Mouse (Mus musculus) ES-Bruce4 (cell line): Measurements from ENCODE around the gene Rabep2. TPM values are rescaled to one million over a fixed set of nuclear protein-coding genes. Genes with fewer than 3 reads are reported as not detected.
"Not testable (repeated sequence)": the region's sequence is repeated elsewhere in the genome, so short reads cannot be mapped to it uniquely, and the experiment has no call there.

Experiments used
- H3K27ac ChIP-seq: 2 replicates; pipeline ENCODE4 v1.5.1; 2012; ENCODE audit warnings: low read length, inconsistent platforms; ENCODE audit not compliant: insufficient read depth
- H3K27me3 ChIP-seq: 2 replicates; pipeline ENCODE4 v1.6.1; 2012; ENCODE audit warnings: mild to moderate bottlenecking, low read length, inconsistent platforms; ENCODE audit not compliant: control insufficient read depth, poor library complexity, insufficient read depth, severe bottlenecking
- H3K36me3 ChIP-seq: 2 replicates; pipeline ENCODE4 v1.6.1; 2012; ENCODE audit warnings: inconsistent platforms, mild to moderate bottlenecking, low read length, moderate library complexity; ENCODE audit not compliant: control insufficient read depth, poor library complexity, insufficient read depth, severe bottlenecking
- H3K4me1 ChIP-seq: one replicate; pipeline ENCODE4 v1.8.1; 2011; ENCODE audit warnings: low read length; ENCODE audit not compliant: control insufficient read depth, insufficient read depth
- H3K4me3 ChIP-seq: 2 replicates; pipeline ENCODE4 v1.5.1; 2011; ENCODE audit warnings: low read depth, mild to moderate bottlenecking, low read length
- H3K9ac ChIP-seq: 2 replicates; pipeline ENCODE4 v1.6.1; 2012; ENCODE audit warnings: low read depth, mild to moderate bottlenecking, inconsistent platforms; ENCODE audit not compliant: poor library complexity, severe bottlenecking
- H3K9me3 ChIP-seq: replicated peaks from 2 replicates; pipeline ENCODE4 v1.6.1; 2012; ENCODE audit warnings: mild to moderate bottlenecking, low read length, inconsistent platforms; ENCODE audit not compliant: control insufficient read depth, poor library complexity, insufficient read depth, severe bottlenecking
- CTCF ChIP-seq: IDR thresholded peaks from one replicate; pipeline ENCODE4 v1.8.1; 2011; ENCODE audit warnings: low read depth, low read length
- EP300 ChIP-seq: IDR thresholded peaks from 2 replicates; pipeline ENCODE4 v1.6.1; 2011; ENCODE audit warnings: low read depth, low read length; ENCODE audit not compliant: insufficient read depth
- POLR2A ChIP-seq: IDR thresholded peaks from one replicate; pipeline ENCODE4 v1.8.1; 2011; ENCODE audit warnings: low read length; ENCODE audit not compliant: insufficient read depth
- polyA plus RNA-seq: library from polyadenylated mRNA; stranded (reverse); fragments of >200 nt; gene quantifications from 2 replicates; pipeline ENCODE4 v1.2.4, GENCODE M21; 2011; ENCODE audit warnings: low read depth; ENCODE audit not compliant: missing spikeins, insufficient read depth, insufficient read length

Gene Rabep2
- 18.5 and 19.7 TPM in 2 replicates for polyA plus RNA-seq

GRCm38 (mm10) chr7:126428631-126429502 lies at the start of gene Rabep2:
TSS of gene Rabep2 (plus strand) at chr7:126428759.
- no peak for TF ChIP-seq POLR2A
- TF ChIP-seq CTCF, result no peak
- TF ChIP-seq EP300, result no peak
- Histone ChIP-seq H3K27ac (no peak within 1 kb of the TSS), H3K27me3 (no peaks in the 10 kb centered on the region), H3K36me3 (no peaks in the 10 kb centered on the region; the same call in 1 of the 2 replicates), H3K9ac (peak within 1 kb of the TSS; percentile 76), H3K4me3 (peak within 1 kb of the TSS; percentile 96), H3K4me1 (no peaks in the 10 kb centered on the region), H3K9me3 (no peaks in the 10 kb centered on the region)

GRCm38 (mm10) chr7:126383565-126383964 lies 45.0 kb upstream of the Rabep2 start:
- no peaks in the 10 kb centered on the region for H3K27me3 ChIP-seq
- peaks cover 40% of the 10 kb centered on the region for H3K36me3 ChIP-seq
- H3K9me3 ChIP-seq, result no peaks in the 10 kb centered on the region
- H3K9ac ChIP-seq, result no peak overlapping the region
- no peak overlapping the region for H3K27ac ChIP-seq
- no peaks in the 10 kb centered on the region for H3K4me1 ChIP-seq
- H3K4me3 ChIP-seq, result no peak overlapping the region
- no peak for TF ChIP-seq CTCF
- no peak for TF ChIP-seq EP300
- no peak for TF ChIP-seq POLR2A

GRCm38 (mm10) chr7:126388185-126388584 lies 40.4 kb upstream of the Rabep2 start:
- no peak overlapping the region for H3K4me3 ChIP-seq
- no peaks in the 10 kb centered on the region for H3K9me3 ChIP-seq
- no peaks in the 10 kb centered on the region for H3K27me3 ChIP-seq
- H3K36me3 ChIP-seq, result peaks cover 66% of the 10 kb centered on the region
- no peak overlapping the region for H3K9ac ChIP-seq
- H3K4me1 ChIP-seq, result peaks cover 3% of the 10 kb centered on the region
- peak overlapping the region; percentile 77 for H3K27ac ChIP-seq
- no peak for TF ChIP-seq EP300
- TF ChIP-seq CTCF, result no peak
- TF ChIP-seq POLR2A, result no peak

GRCm38 (mm10) chr7:126392086-126392884 lies 36.3 kb upstream of the Rabep2 start:
- H3K9me3 ChIP-seq, H3K4me1 ChIP-seq, H3K9ac ChIP-seq, H3K4me3 ChIP-seq, H3K27me3 ChIP-seq: not testable (repeated sequence)
- TF ChIP-seq EP300, result peak; percentile 87
- H3K36me3 ChIP-seq, result peaks cover 48% of the 10 kb centered on the region
- peak overlapping the region; percentile 85 for H3K27ac ChIP-seq

- Histone ChIP-seq H3K36me3 (peaks cover 8% of the 10 kb centered on the region), H3K27me3 (no peaks in the 10 kb centered on the region), H3K9me3 (no peaks in the 10 kb centered on the region), H3K4me3 (peak within 1 kb of the TSS; percentile 90), H3K9ac (peak within 1 kb of the TSS; percentile 96), H3K27ac (0 out of 2 replicates have a peak within 1 kb of the TSS, but pooled peaks have one; percentile 18), H3K4me1 (peaks cover 3% of the 10 kb centered on the region)
- TF ChIP-seq EP300 (0 out of 2 replicates have a peak, but pooled peaks have one; percentile 9), CTCF (no peak), POLR2A (peak; percentile 77)
Measured at GRCm38 (mm10) chr7:126396298-126397119, 32.0 kb upstream of the Rabep2 start, which contains the start of gene Nfatc2ip. TSS of gene Nfatc2ip (minus strand) at chr7:126396737.
